In the genomic region with DNA sequence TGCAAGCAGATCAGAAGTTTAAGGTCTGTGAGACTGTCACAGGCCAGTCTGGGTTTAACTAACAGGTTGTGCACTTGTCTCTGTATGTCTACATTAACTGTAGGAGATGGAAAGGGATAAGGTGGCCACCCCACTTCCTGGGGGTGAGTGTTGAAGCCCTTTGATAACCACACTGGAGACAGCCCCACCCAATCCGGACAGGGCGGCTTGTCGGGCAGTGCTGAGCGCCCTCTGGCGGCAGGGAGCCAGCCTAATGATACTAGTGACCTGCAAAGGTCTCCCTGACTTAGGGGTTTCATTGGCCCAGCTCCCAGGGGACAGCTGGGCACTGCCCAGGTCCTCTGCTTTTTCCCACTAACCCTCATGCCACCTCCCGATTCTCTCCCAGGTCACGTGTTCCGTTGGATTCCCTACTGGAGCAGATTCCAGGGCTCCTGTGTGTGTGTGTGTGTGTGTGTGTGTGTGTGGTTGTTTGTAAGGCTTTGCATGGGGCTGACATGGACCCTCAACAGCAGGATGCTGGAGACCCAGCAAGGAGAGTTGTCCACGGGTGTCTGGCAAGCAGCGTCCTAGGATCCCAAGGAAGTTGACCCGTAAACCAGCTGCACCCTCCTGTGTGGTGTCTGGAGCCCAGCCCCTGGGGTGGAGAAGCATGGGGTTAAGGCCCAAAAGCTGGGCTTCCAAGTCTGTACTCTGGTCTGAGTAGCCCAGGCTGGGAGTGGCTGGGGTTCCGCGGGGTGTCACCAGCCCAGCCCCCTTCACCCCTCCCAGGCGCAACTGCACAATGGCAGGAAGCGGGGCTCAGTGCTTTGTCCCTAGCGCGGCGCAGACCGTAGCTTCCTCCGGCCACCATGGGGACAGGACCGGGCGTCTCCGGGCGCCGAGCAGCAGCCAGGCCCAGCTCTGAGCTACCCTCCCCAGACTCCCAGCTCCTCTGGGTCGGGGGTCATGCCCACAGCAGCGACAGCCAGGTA, we compare ENCODE assay signal across 8 mouse cellular contexts. TPM values are rescaled to one million over a fixed set of nuclear protein-coding genes. Genes with fewer than 3 reads are reported as not detected.
DNase-seq lines count a peak whose midpoint lies in the region; ATAC-seq and TF ChIP-seq lines count a peak whose summit lies in the region.

No protein-coding gene starts in this region.

- TF ChIP-seq CTCF in gastrocnemius, adult 2 months (IDR thresholded peaks at IDR 0.05) = peak; percentile 99; the same call in 1 of the 2 replicates

- no peak overlapping the region for H3K4me2 ChIP-seq in hindbrain, embryonic 16.5 days (ENCODE audit: low read length)
- peak overlapping the region; percentile 42 for H3K4me2 ChIP-seq in liver, embryonic 11.5 days

- peak overlapping the region; percentile 75 for H3K4me3 ChIP-seq in gastrocnemius, adult 2 months
- H3K4me3 ChIP-seq in hindbrain, embryonic 16.5 days (ENCODE audit: low read length) = peak overlapping the region; percentile 18; the same call in 1 of the 2 replicates
- H3K4me3 ChIP-seq in liver, embryonic 11.5 days (ENCODE audit: low read depth, low read length) = peak overlapping the region; percentile 22

- peak; percentile 70 for DNase-seq in right cerebral cortex, postnatal 4 days
- DNase-seq in right cerebral cortex, adult 18-20 months = no peak
- DNase-seq in cerebellum, adult 9-11 months = peak; percentile 42
- peak; percentile 91 for DNase-seq in gastrocnemius, adult 2 months
- peak; percentile 79 for DNase-seq in liver, embryonic 11.5 days (ENCODE audit: low spot score)
- DNase-seq in thymus, postnatal 0 days (ENCODE audit: low spot score) = peak; percentile 71

- H3K9ac ChIP-seq in hindbrain, embryonic 16.5 days (ENCODE audit: low read depth, low read length) = peak overlapping the region; percentile 29; the same call in 1 of the 2 replicates
- H3K9ac ChIP-seq in liver, embryonic 11.5 days (ENCODE audit: low read depth, low read length) = peak overlapping the region; percentile 11; the same call in 1 of the 2 replicates

- intact Hi-C loops in gastrocnemius, adult 2 months (cut with DNase I) = loop anchor here (1.0 to 2.0 kb wide), 3 partner anchors 13 to 115 kb away; a partner anchor contains a TSS

- no peaks in the 10 kb centered on the region for H3K36me3 ChIP-seq in hindbrain, embryonic 16.5 days (ENCODE audit: control insufficient read depth, insufficient read depth, low read length)
- H3K36me3 ChIP-seq in liver, embryonic 11.5 days (ENCODE audit: control insufficient read depth, insufficient read depth, low read length) = no peaks in the 10 kb centered on the region

- H3K27me3 ChIP-seq in hindbrain, embryonic 16.5 days (replicated peaks; ENCODE audit: control insufficient read depth, insufficient read depth, low read length) = no peaks in the 10 kb centered on the region
- H3K27me3 ChIP-seq in liver, embryonic 11.5 days (replicated peaks; ENCODE audit: control insufficient read depth, insufficient read depth, low read length) = no peaks in the 10 kb centered on the region

- WGBS in hindbrain, embryonic 16.5 days = 21% methylated on average over 26 of the region's 27 CpGs
- 24% methylated on average over 27 of the region's 27 CpGs for WGBS in liver, embryonic 11.5 days

- H3K27ac ChIP-seq in gastrocnemius, adult 2 months = peak overlapping the region; percentile 92
- no peak overlapping the region for H3K27ac ChIP-seq in hindbrain, embryonic 16.5 days (ENCODE audit: low read depth, low read length)
- H3K27ac ChIP-seq in liver, embryonic 11.5 days (ENCODE audit: low read depth, low read length) = no peak overlapping the region

- H3K4me1 ChIP-seq in hindbrain, embryonic 16.5 days (ENCODE audit: control insufficient read depth, insufficient read depth, low read depth, low read length) = no peaks in the 10 kb centered on the region
- H3K4me1 ChIP-seq in liver, embryonic 11.5 days (replicated peaks; ENCODE audit: control insufficient read depth, insufficient read depth, low read length) = peaks cover 36% of the 10 kb centered on the region

- no peaks in the 10 kb centered on the region for H3K9me3 ChIP-seq in hindbrain, embryonic 16.5 days (ENCODE audit: control insufficient read depth, low read length)
- no peaks in the 10 kb centered on the region for H3K9me3 ChIP-seq in liver, embryonic 11.5 days (ENCODE audit: control insufficient read depth, low read length)

- peak; percentile 28 for ATAC-seq in hindbrain, embryonic 16.5 days
- peak; percentile 78 for ATAC-seq in liver, embryonic 11.5 days (replicated peaks; ENCODE audit: low FRiP score)
- peak; percentile 80 for ATAC-seq in monocyte, adult 5-6 weeks (replicated peaks; ENCODE audit: insufficient number of reproducible peaks, low FRiP score, low TSS enrichment, poor library complexity, severe bottlenecking)

RNA-seq across cellular contexts. Expression of a gene that starts 19.5 kb away (rescaled TPM):
- 1 to 10 TPM in 1 of 2 experiments, under 1 TPM in 1; 0.38 to 2.0 TPM for total RNA-seq in gastrocnemius, adult 2 months (2021)
- polyA plus RNA-seq in hindbrain, embryonic 16.5 days (2015; fragmentation: Nextera tagmentation; extraction: Ambion mirVana) = 0.80 and 1.1 TPM in 2 replicates
- polyA plus RNA-seq in liver, embryonic 11.5 days (2014; fragmentation: Nextera tagmentation; extraction: Ambion mirVana) = 0.90 and 1.3 TPM in 2 replicates
- 1.3 to 4.7 TPM in 2 of 3 replicates, not detected in the other for total RNA-seq in monocyte, adult 5-6 weeks (2017)
- polyA plus RNA-seq in thymus, postnatal 0 days (2015; fragmentation: Nextera tagmentation; extraction: Ambion mirVana) = 37.7 and 44.1 TPM in 2 replicates

RNA-seq across cellular contexts. Expression of a gene that starts 23.9 kb away (rescaled TPM):
- 1 to 10 TPM; 4.9 to 6.6 TPM for total RNA-seq in gastrocnemius, adult 2 months (2021)
- 13.8 and 16.4 TPM in 2 replicates for polyA plus RNA-seq in hindbrain, embryonic 16.5 days (2015; fragmentation: Nextera tagmentation; extraction: Ambion mirVana)
- 8.4 and 8.9 TPM in 2 replicates for polyA plus RNA-seq in liver, embryonic 11.5 days (2014; fragmentation: Nextera tagmentation; extraction: Ambion mirVana)
- 2.5 to 8.2 TPM (median 5.6 TPM) in 3 replicates for total RNA-seq in monocyte, adult 5-6 weeks (2017)
- 3.4 and 3.9 TPM in 2 replicates for polyA plus RNA-seq in thymus, postnatal 0 days (2015; fragmentation: Nextera tagmentation; extraction: Ambion mirVana)

RNA-seq across cellular contexts. Expression of a gene that starts 55.9 kb away (rescaled TPM):
- total RNA-seq in gastrocnemius, adult 2 months (2021) = under 1 TPM; 0.13 to 0.45 TPM
- 0.34 and 0.46 TPM in 2 replicates for polyA plus RNA-seq in hindbrain, embryonic 16.5 days (2015; fragmentation: Nextera tagmentation; extraction: Ambion mirVana)
- polyA plus RNA-seq in liver, embryonic 11.5 days (2014; fragmentation: Nextera tagmentation; extraction: Ambion mirVana) = 4.1 and 5.3 TPM in 2 replicates
- 0.53 to 2.0 TPM (median 0.78 TPM) in 3 replicates for total RNA-seq in monocyte, adult 5-6 weeks (2017)
- polyA plus RNA-seq in thymus, postnatal 0 days (2015; fragmentation: Nextera tagmentation; extraction: Ambion mirVana) = 3.2 and 3.6 TPM in 2 replicates

RNA-seq across cellular contexts. Expression of a gene that starts 57.1 kb away (rescaled TPM):
- total RNA-seq in gastrocnemius, adult 2 months (2021) = 10 to 100 TPM; 10.6 to 11.7 TPM
- 18.7 and 23.0 TPM in 2 replicates for polyA plus RNA-seq in hindbrain, embryonic 16.5 days (2015; fragmentation: Nextera tagmentation; extraction: Ambion mirVana)
- 53.3 and 59.4 TPM in 2 replicates for polyA plus RNA-seq in liver, embryonic 11.5 days (2014; fragmentation: Nextera tagmentation; extraction: Ambion mirVana)
- 12.1 to 23.8 TPM (median 16.9 TPM) in 3 replicates for total RNA-seq in monocyte, adult 5-6 weeks (2017)
- 22.8 and 24.9 TPM in 2 replicates for polyA plus RNA-seq in thymus, postnatal 0 days (2015; fragmentation: Nextera tagmentation; extraction: Ambion mirVana)

RNA-seq across cellular contexts. Expression of a gene that starts 57.9 kb away (rescaled TPM):
- total RNA-seq in gastrocnemius, adult 2 months (2021) = under 1 TPM; 0.53 to 0.59 TPM
- 1.9 and 2.0 TPM in 2 replicates for polyA plus RNA-seq in hindbrain, embryonic 16.5 days (2015; fragmentation: Nextera tagmentation; extraction: Ambion mirVana)
- 0.18 and 0.21 TPM in 2 replicates for polyA plus RNA-seq in liver, embryonic 11.5 days (2014; fragmentation: Nextera tagmentation; extraction: Ambion mirVana)
- total RNA-seq in monocyte, adult 5-6 weeks (2017) = not detected in 3 replicates
- 0.32 and 0.59 TPM in 2 replicates for polyA plus RNA-seq in thymus, postnatal 0 days (2015; fragmentation: Nextera tagmentation; extraction: Ambion mirVana)

Comparison
In these comparisons a context has a peak if more than half of its experiments do, and no peak if none do; other contexts are left out.
1. H3K4me3 ChIP-seq: peak in every context shown above with its lines; median percentile 75 in gastrocnemius, adult 2 months; 22 in liver, embryonic 11.5 days; 18 in hindbrain, embryonic 16.5 days.
2. ATAC-seq: peak in every context shown above with its lines; median percentile 80 in monocyte, adult 5-6 weeks; 78 in liver, embryonic 11.5 days; 28 in hindbrain, embryonic 16.5 days.
3. RNA of a gene that starts 19.5 kb away (polyA plus RNA-seq): 37.7 to 44.1 TPM in thymus, postnatal 0 days; 0.90 to 1.3 TPM in liver, embryonic 11.5 days and 0.80 to 1.1 TPM in hindbrain, embryonic 16.5 days; every median in the first group is over 10 times any median in the second.